Mouse (Mus musculus): ENCODE data around the gene Spaar. TPM values are rescaled to one million over a fixed set of nuclear protein-coding genes. Genes with fewer than 3 reads are reported as not detected.
"Not testable (repeated sequence)": the region's sequence is repeated elsewhere in the genome, so short reads cannot be mapped to it uniquely, and the experiment has no call there.

Spaar gene
- total RNA-seq, 2 experiments from 2014 or later: 0.43 TPM

DNA sequence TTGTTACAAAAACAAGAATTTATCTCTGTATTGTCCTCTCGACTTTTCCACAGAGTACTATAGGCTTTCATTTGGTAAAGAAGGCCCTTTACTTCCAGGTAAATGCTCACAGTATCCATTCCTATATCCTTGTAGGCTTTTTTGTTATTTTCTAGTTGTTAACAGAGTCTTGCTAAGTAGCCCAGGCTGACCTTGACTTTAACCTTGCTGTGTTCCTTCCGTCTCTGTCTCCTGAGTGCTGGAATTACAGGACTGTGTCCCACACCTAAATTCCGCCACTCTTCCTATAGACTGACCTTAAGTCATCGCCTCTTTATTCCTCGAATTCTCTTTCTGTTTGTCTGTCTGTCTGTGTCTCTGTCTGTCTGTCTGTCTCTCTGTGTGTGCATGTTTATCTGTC, 38.5 kb downstream of the Spaar start:
- no peak for DNase-seq (ENCODE audit: extremely low spot score in 1 of 2, low spot score in 2 of 2)
- intact Hi-C loops (cut with DNase I): no loop called here

DNA sequence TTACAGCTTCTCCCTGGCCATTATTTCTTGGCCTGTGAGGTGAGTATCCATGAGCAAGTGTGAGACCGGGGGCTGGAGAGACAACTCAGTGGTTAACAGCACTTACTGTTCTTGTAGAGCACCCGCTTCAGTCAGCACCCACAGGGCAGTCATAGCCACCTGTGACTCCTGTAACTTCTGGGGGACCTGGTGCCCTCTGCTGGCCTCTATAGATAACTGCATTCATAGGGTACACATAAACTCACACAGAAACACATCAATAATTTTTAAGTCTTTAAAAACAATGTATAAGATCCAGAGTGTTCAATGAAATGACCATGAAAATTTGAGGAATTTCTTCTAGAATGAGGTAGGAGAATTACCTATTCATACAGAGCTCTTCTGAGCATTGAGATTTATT, 39.5 kb downstream of the Spaar start:
- intact Hi-C loops (cut with DNase I): no loop called here
- no peak for DNase-seq (ENCODE audit: extremely low spot score in 1 of 2, low spot score in 2 of 2)

DNA sequence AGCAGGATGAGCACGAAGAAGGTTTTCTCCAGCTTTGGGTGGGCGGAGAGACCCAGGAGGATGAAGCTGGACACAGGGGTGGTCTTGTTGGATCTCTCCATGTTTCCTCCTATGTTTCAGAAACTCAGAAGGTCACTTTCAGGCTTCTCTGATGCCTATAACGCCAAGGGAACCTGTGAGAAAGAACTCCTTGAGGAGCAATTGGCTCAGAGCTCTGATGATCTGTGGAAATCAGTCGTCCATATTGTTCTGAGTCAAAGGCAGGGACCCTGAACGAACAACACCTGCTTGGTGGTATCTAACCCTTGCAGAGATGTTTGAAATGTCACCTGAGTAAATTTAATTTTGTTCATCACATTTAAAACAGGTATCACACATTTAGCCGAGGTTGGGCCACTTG, 41.1 kb downstream of the Spaar start, which contains the start of gene Olfr159:
Gene Olfr159, minus strand, starts transcription at position 101 of the 400 bp plus-strand sequence.
- intact Hi-C loops (cut with DNase I): no loop called here
- no peak for DNase-seq (ENCODE audit: extremely low spot score in 1 of 2, low spot score in 2 of 2)

DNA sequence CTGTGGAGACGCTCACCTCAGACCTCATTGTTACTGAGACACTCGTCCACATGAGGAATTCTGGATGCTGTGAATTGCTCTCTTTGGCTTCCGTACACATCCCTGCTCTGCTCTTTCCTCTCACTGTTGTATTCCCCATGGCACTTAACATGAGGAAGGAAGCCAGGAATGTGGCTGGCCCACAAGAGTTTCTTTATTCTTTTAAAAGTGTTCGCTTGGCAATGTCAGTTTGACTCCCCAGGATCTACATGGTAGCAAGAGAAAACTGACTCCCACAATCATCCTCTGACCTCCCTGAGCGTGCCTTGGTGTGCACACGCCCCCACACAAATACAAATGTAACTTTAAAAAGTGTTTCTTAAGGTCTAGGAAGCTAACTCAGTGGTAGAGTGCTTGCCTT, 41.8 kb downstream of the Spaar start:
- DNase-seq (ENCODE audit: extremely low spot score in 1 of 2, low spot score in 2 of 2): no peak
- intact Hi-C loops (cut with DNase I): no loop called here

DNA sequence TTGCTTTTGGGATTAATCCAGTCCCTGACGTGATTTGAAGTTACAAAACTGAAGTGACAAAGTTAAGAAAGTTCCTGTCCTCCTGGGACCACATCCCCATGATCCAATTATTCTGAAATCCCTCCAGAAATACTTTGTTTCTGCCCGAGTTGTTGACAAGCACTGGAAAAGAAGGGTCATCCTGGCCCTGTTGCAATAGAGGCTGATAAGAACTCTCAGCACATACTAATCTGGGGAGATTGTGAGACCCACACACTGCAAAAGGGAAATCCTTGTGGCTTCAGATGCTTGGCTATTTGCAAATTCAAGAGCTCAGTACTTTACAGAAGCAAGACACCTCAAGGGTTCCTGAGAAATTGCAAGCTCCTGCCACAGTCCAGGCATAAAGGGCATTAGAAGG, 42.5 kb downstream of the Spaar start:
- no peak for DNase-seq (ENCODE audit: extremely low spot score in 1 of 2, low spot score in 2 of 2)
- intact Hi-C loops (cut with DNase I): no loop called here

DNA sequence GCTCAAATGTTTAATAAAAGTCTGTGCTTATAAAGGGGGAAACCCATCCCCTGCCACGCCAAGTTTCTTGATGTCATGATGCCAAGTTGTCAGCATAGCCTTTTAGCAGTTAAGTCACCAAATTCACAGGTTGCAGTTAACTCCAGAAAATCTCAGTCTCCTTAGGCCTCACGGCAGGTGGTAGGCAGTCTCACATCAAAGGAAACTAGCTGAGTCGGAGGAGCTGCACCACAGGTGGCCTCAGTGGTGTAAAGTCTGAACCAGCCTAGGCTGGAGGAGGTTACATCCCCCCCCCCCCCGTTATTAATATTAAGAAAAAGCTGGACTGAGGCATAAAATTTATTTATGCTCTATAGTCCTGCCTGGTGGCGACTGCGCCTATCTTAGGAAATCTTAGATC, 65.5 kb downstream of the Spaar start:
- DNase-seq (ENCODE audit: extremely low spot score in 1 of 2, low spot score in 2 of 2): no peak
- intact Hi-C loops (cut with DNase I): no loop called here

DNA sequence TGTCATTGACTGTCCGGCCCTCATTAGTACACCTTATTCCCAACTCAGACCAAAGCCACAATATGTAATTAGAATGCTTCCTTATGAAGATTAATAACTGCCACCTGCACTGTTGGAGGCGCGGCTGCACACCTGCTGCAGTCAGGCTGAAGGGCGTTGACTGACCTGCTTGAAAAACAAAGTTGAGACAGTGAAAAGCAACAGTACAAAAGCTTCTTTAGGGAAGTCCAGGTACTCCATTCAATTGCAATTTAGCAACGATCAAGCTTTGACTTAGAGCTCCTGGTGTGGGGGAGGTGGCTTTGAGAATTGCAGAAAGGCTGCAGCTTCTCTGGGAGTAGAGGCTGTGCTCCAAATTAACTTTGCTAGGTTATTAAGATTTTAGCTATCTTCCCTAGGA, 66.0 kb downstream of the Spaar start:
- intact Hi-C loops (cut with DNase I); DNase-seq (ENCODE audit: extremely low spot score in 1 of 2, low spot score in 2 of 2): not testable (repeated sequence)

DNA sequence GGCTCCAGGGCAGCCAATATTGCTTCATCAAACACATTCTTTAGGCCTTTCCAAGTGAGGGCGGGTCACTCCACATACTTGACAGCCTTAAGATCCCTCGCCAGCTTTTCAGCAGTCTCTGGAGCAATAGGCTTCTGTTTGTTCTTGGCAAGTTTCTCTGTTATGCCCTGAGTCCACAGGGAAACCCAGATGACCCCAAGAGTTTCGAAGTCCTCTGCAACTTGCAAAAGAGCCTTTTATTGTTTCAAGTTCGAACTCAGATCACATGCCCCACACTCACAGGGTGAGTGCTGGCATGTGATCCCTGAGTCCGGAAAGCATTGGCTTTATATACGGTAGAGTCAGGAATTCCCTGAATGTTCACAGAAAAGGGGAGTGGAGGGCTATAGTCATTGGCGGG, 69.1 kb downstream of the Spaar start:
- no peak for DNase-seq (ENCODE audit: extremely low spot score in 1 of 2, low spot score in 2 of 2)
- intact Hi-C loops (cut with DNase I): no loop called here

Other genes with a start within 250 kb of the Spaar start
- gene Sit1, start 246.3 kb upstream of the Spaar start, total RNA-seq (2021): not detected
- gene Ccdc107, start 237.1 kb upstream of the Spaar start, total RNA-seq (2021): 10 to 100 TPM; 31.1 to 32.5 TPM
- 1 to 10 TPM; 1.1 to 1.4 TPM for gene Arhgef39, start 230.3 kb upstream of the Spaar start, total RNA-seq (2021)
- under 1 TPM in 1 of 2 experiments, not detected in 1; 0.45 TPM for gene Car9, start 223.1 kb upstream of the Spaar start, total RNA-seq (2021)
- gene Tpm2, start 206.3 kb upstream of the Spaar start, total RNA-seq (2021): 1 to 10 TPM; 7.2 to 7.9 TPM
- gene Creb3, start 167.7 kb upstream of the Spaar start, total RNA-seq (2021): 10 to 100 TPM; 74.4 to 74.6 TPM
- gene Tln1, start 167.3 kb upstream of the Spaar start, total RNA-seq (2021): 10 to 100 TPM; 48.7 to 55.3 TPM
- gene Rgp1, start 151.3 kb upstream of the Spaar start, total RNA-seq (2021): 10 to 100 TPM; 48.5 to 49.7 TPM
- gene Gba2, start 151.2 kb upstream of the Spaar start, total RNA-seq (2021): 10 to 100 TPM; 64.1 to 67.1 TPM
- gene Msmp, start 145.5 kb upstream of the Spaar start, total RNA-seq (2021): not detected
- 10 to 100 TPM; 47.0 to 47.5 TPM for gene Npr2, start 98.1 kb upstream of the Spaar start, total RNA-seq (2021)
- 1 to 10 TPM; 2.1 to 2.7 TPM for gene Spag8, start 76.4 kb upstream of the Spaar start, total RNA-seq (2021)
- gene Hint2, start 73.6 kb upstream of the Spaar start, total RNA-seq (2021): 10 to 100 TPM; 25.3 to 30.5 TPM
- gene Tmem8b, start 61.1 kb upstream of the Spaar start, total RNA-seq (2021): 10 to 100 TPM; 57.8 to 60.1 TPM
- gene Fam221b, start 60.9 kb upstream of the Spaar start, total RNA-seq (2021): 1 to 10 TPM; 1.0 to 1.3 TPM
- not detected for gene Olfr70, start 29.2 kb upstream of the Spaar start, total RNA-seq (2021)
- gene Olfr71, start 19.8 kb upstream of the Spaar start, total RNA-seq (2021): not detected
- 1 to 10 TPM in 1 of 2 experiments, under 1 TPM in 1; 0.87 to 1.1 TPM for gene Hrct1, start 2.8 kb upstream of the Spaar start, total RNA-seq (2021)
- gene Olfr159, start 41.0 kb downstream of the Spaar start, total RNA-seq (2021): not detected
- gene Olfr156, start 93.9 kb downstream of the Spaar start, total RNA-seq (2021): not detected
- gene Olfr157, start 110.2 kb downstream of the Spaar start, total RNA-seq (2021): not detected
- not detected for gene Olfr155, start 121.5 kb downstream of the Spaar start, total RNA-seq (2021)
- 1 to 10 TPM; 5.2 to 6.8 TPM for gene Reck, start 145.5 kb downstream of the Spaar start, total RNA-seq (2021)
- 1 to 10 TPM; 2.3 TPM for gene Glipr2, start 227.4 kb downstream of the Spaar start, total RNA-seq (2021)